Mouse (Mus musculus) heart, adult 2 months (tissue): ENCODE data around the gene Olfr1033.
"Not testable (repeated sequence)": the region's sequence is repeated elsewhere in the genome, so short reads cannot be mapped to it uniquely, and the experiment has no call there.

ENCODE experiments used
- CTCF ChIP-seq: fragments of 200-600 bp; IDR thresholded peaks from 2 replicates; pipeline ENCODE4 v1.8.1; 2022; ENCODE audit warnings: antibody characterized with exemption, mild to moderate bottlenecking, moderate library complexity
- EP300 ChIP-seq: fragments of 200-500 bp; IDR thresholded peaks from 2 replicates; pipeline ENCODE4 v1.6.1; 2011; ENCODE audit warnings: low read depth, low read length, control low read depth; ENCODE audit not compliant: insufficient read depth
- POLR2A ChIP-seq: fragments of 200-500 bp; IDR thresholded peaks from 2 replicates; pipeline ENCODE4 v1.6.1; 2011; ENCODE audit warnings: mild to moderate bottlenecking, low read depth, low read length, control low read depth; ENCODE audit not compliant: insufficient read depth

GRCm38 (mm10) chr2:86073692-86074091 lies 53.3 kb downstream of the Olfr1033 start, which contains the start of gene Olfr1036:
- not testable (repeated sequence) for TF ChIP-seq CTCF, EP300, POLR2A
